Mouse (Mus musculus) thymus, postnatal 0 days (tissue): Measurements from ENCODE around the gene Gm42417. TPM values are rescaled to one million over a fixed set of nuclear protein-coding genes. Genes with fewer than 3 reads are reported as not detected.

Source experiments
- microRNA-seq: library from miRNA; unstranded; fragments of <30 nt; microRNA quantifications from one replicate; pipeline ENCODE4, GENCODE M21; 2016; ENCODE audit warnings: borderline number of aligned reads
- polyA plus RNA-seq: library from polyadenylated mRNA; unstranded; fragments of >200 nt; fragmentation: Nextera tagmentation; extraction: Ambion mirVana; gene quantifications from 2 replicates; pipeline ENCODE4 v1.2.1, GENCODE M21; 2015

Gene Gm42417
- polyA plus RNA-seq, 1 experiment from 2014 or later, result 0.26 TPM

Small RNA genes within 50 kb of the gene (microRNA-seq; reads per million reads assigned to microRNA genes)
- not detected for gene Gm47280

Other genes with a start within 250 kb of the Gm42417 start
- gene Arid5a, start 231.7 kb downstream of the Gm42417 start, polyA plus RNA-seq, result 34.9 and 35.4 TPM in 2 replicates
- gene Kansl3, start 170.2 kb downstream of the Gm42417 start, polyA plus RNA-seq, result 26.0 and 29.4 TPM in 2 replicates
- 0.49 and 0.61 TPM in 2 replicates for gene Fer1l5, start 167.1 kb downstream of the Gm42417 start, polyA plus RNA-seq
- 51.3 and 52.1 TPM in 2 replicates for gene Lman2l, start 94.2 kb downstream of the Gm42417 start, polyA plus RNA-seq
- 12.3 and 13.7 TPM in 2 replicates for gene Cnnm4, start 67.8 kb downstream of the Gm42417 start, polyA plus RNA-seq
- gene Cnnm3, start 27.6 kb downstream of the Gm42417 start, polyA plus RNA-seq, result 3.3 and 3.8 TPM in 2 replicates
- gene Ankrd23, start 2.5 kb downstream of the Gm42417 start, polyA plus RNA-seq, result 10.0 and 12.0 TPM in 2 replicates
- gene Ankrd39, start 8.0 kb upstream of the Gm42417 start, polyA plus RNA-seq, result 20.0 and 22.7 TPM in 2 replicates
- 5.5 and 6.0 TPM in 2 replicates for gene Sema4c, start 18.9 kb upstream of the Gm42417 start, polyA plus RNA-seq
- 0.52 and 1.7 TPM in 2 replicates for gene Fam178b, start 143.8 kb upstream of the Gm42417 start, polyA plus RNA-seq
- gene Cox5b, start 152.0 kb upstream of the Gm42417 start, polyA plus RNA-seq, result 679 and 701 TPM in 2 replicates
- 0.13 TPM in 1 of 2 replicates, not detected in the other for gene 4933424G06Rik, start 170.7 kb upstream of the Gm42417 start, polyA plus RNA-seq
- 59.3 and 62.0 TPM in 2 replicates for gene Actr1b, start 175.0 kb upstream of the Gm42417 start, polyA plus RNA-seq
- gene Zap70, start 222.4 kb upstream of the Gm42417 start, polyA plus RNA-seq, result 118 and 123 TPM in 2 replicates